21 mouse cellular contexts compared by ENCODE assay signal in genomic region chr3:154200422-154200828, GRCm38 (mm10).
DNase-seq lines count a peak whose midpoint lies in the region; ATAC-seq lines count a peak whose summit lies in the region.
"Had no signal": no experiment of that assay in that cellular context is flagged by ENCODE, and none has a peak within 500 bp of the region (broad histone marks: within the 10 kb centered on the region; RNA-seq: fewer than 3 reads in every experiment).

No protein-coding gene starts in this region.

- peak; percentile 51; the same call in 1 of the 2 replicates for ATAC-seq in neural tube, embryonic 14.5 days (ENCODE audit: low read depth)
- no peak for ATAC-seq in neural tube, embryonic 15.5 days (ENCODE audit: low FRiP score)
- peak; percentile 51 for ATAC-seq in hindbrain, embryonic 14.5 days (ENCODE audit: low FRiP score)
- ATAC-seq in midbrain, embryonic 11.5 days (ENCODE audit: low FRiP score), result no peak
- ATAC-seq in intestine, embryonic 15.5 days, result no peak
- ATAC-seq: lung, postnatal 0 days; midbrain, embryonic 13.5 days had no signal

- H3K27me3 ChIP-seq in neural tube, embryonic 14.5 days (ENCODE audit: control insufficient read depth, insufficient read depth, low read length), result no peaks in the 10 kb centered on the region
- H3K27me3 ChIP-seq in neural tube, embryonic 15.5 days (replicated peaks), result no peaks in the 10 kb centered on the region
- H3K27me3 ChIP-seq in hindbrain, embryonic 14.5 days (ENCODE audit: control insufficient read depth, insufficient read depth, low read length), result no peaks in the 10 kb centered on the region
- no peaks in the 10 kb centered on the region for H3K27me3 ChIP-seq in midbrain, embryonic 11.5 days (ENCODE audit: control insufficient read depth, insufficient read depth, low read length)
- no peaks in the 10 kb centered on the region for H3K27me3 ChIP-seq in intestine, embryonic 15.5 days (replicated peaks)
- H3K27me3 ChIP-seq: embryonic facial prominence, embryonic 15.5 days; liver, embryonic 15.5 days; midbrain, embryonic 13.5 days; neural tube, embryonic 13.5 days had no signal

- H3K4me3 ChIP-seq in neural tube, embryonic 14.5 days (ENCODE audit: low read depth, low read length), result no peak overlapping the region
- H3K4me3 ChIP-seq in neural tube, embryonic 15.5 days (replicated peaks), result no peak overlapping the region
- H3K4me3 ChIP-seq in hindbrain, embryonic 14.5 days (replicated peaks; ENCODE audit: low read length), result no peak overlapping the region
- no peak overlapping the region for H3K4me3 ChIP-seq in midbrain, embryonic 11.5 days (ENCODE audit: low read depth, low read length)
- H3K4me3 ChIP-seq in intestine, embryonic 15.5 days (replicated peaks), result no peak overlapping the region
- H3K4me3 ChIP-seq: embryonic facial prominence, embryonic 15.5 days; heart, embryonic 10.5 days; liver, embryonic 15.5 days; midbrain, embryonic 13.5 days; neural tube, embryonic 13.5 days had no signal

- H3K27ac ChIP-seq in neural tube, embryonic 14.5 days (ENCODE audit: low read depth, low read length), result no peak overlapping the region
- H3K27ac ChIP-seq in neural tube, embryonic 15.5 days (replicated peaks), result no peak overlapping the region
- peak overlapping the region; percentile 49; the same call in 1 of the 2 replicates for H3K27ac ChIP-seq in hindbrain, embryonic 14.5 days
- H3K27ac ChIP-seq in midbrain, embryonic 11.5 days (ENCODE audit: low read depth, low read length), result no peak overlapping the region
- no peak overlapping the region for H3K27ac ChIP-seq in intestine, embryonic 15.5 days
- H3K27ac ChIP-seq: embryonic facial prominence, embryonic 15.5 days; heart, embryonic 10.5 days; liver, embryonic 15.5 days; midbrain, embryonic 13.5 days; neural tube, embryonic 13.5 days had no signal

- 53% methylated on average over 8 of the region's 8 CpGs for WGBS in neural tube, embryonic 14.5 days
- 42% methylated on average over 8 of the region's 8 CpGs for WGBS in neural tube, embryonic 15.5 days
- 47% methylated on average over 8 of the region's 8 CpGs for WGBS in hindbrain, embryonic 14.5 days
- 85% methylated on average over 8 of the region's 8 CpGs for WGBS in midbrain, embryonic 11.5 days
- WGBS in intestine, embryonic 15.5 days, result 36% methylated on average over 8 of the region's 8 CpGs

- H3K9me3 ChIP-seq in neural tube, embryonic 14.5 days (ENCODE audit: control insufficient read depth, low read length), result no peaks in the 10 kb centered on the region
- no peaks in the 10 kb centered on the region for H3K9me3 ChIP-seq in neural tube, embryonic 15.5 days (replicated peaks)
- H3K9me3 ChIP-seq in hindbrain, embryonic 14.5 days (ENCODE audit: control insufficient read depth, low read length), result no peaks in the 10 kb centered on the region
- no peaks in the 10 kb centered on the region for H3K9me3 ChIP-seq in midbrain, embryonic 11.5 days (ENCODE audit: control insufficient read depth, low read length)
- no peaks in the 10 kb centered on the region for H3K9me3 ChIP-seq in intestine, embryonic 15.5 days
- H3K9me3 ChIP-seq: embryonic facial prominence, embryonic 15.5 days; heart, embryonic 10.5 days; liver, embryonic 15.5 days; midbrain, embryonic 13.5 days; neural tube, embryonic 13.5 days had no signal

- peak; percentile 20 for DNase-seq in embryo, embryonic 10 days (ENCODE audit: low spot score)
- no peak for DNase-seq in embryo, embryonic 9.5 days (ENCODE audit: extremely low spot score)
- peak; percentile 28 for DNase-seq in hindbrain, embryonic 14.5 days (ENCODE audit: low spot score)
- no peak for DNase-seq in kidney, adult 9 months
- DNase-seq in midbrain, embryonic 11.5 days (ENCODE audit: low spot score, missing footprints), result no peak
- DNase-seq: adrenal gland, postnatal 36 days; cerebellum, adult 2 months; heart, postnatal 10 days; kidney, adult 2 months; kidney, postnatal 14 days; thymus, postnatal 25 days had no signal

- H3K4me2 ChIP-seq in neural tube, embryonic 14.5 days (ENCODE audit: low read depth, low read length), result no peak overlapping the region
- H3K4me2 ChIP-seq in neural tube, embryonic 15.5 days, result no peak overlapping the region
- no peak overlapping the region for H3K4me2 ChIP-seq in hindbrain, embryonic 14.5 days (replicated peaks)
- no peak overlapping the region for H3K4me2 ChIP-seq in midbrain, embryonic 11.5 days
- no peak overlapping the region for H3K4me2 ChIP-seq in intestine, embryonic 15.5 days (replicated peaks)
- H3K4me2 ChIP-seq: embryonic facial prominence, embryonic 15.5 days; liver, embryonic 15.5 days; midbrain, embryonic 13.5 days; neural tube, embryonic 13.5 days had no signal

- no peaks in the 10 kb centered on the region for H3K4me1 ChIP-seq in neural tube, embryonic 14.5 days (ENCODE audit: control insufficient read depth, insufficient read depth, low read length)
- H3K4me1 ChIP-seq in neural tube, embryonic 15.5 days, result 0 out of 2 replicates have a peak, but pooled peaks cover 4% of the 10 kb centered on the region
- H3K4me1 ChIP-seq in hindbrain, embryonic 14.5 days (replicated peaks; ENCODE audit: control insufficient read depth, insufficient read depth, low read length), result peaks cover 5% of the 10 kb centered on the region; the same call in 1 of the 2 replicates
- 0 out of 2 replicates have a peak, but pooled peaks cover 2% of the 10 kb centered on the region for H3K4me1 ChIP-seq in midbrain, embryonic 11.5 days (ENCODE audit: control insufficient read depth, insufficient read depth, low read length)
- no peaks in the 10 kb centered on the region for H3K4me1 ChIP-seq in intestine, embryonic 15.5 days (replicated peaks)
- H3K4me1 ChIP-seq: heart, embryonic 10.5 days; midbrain, embryonic 13.5 days had no signal

- no peak overlapping the region for H3K9ac ChIP-seq in neural tube, embryonic 14.5 days (replicated peaks; ENCODE audit: low read depth, low read length)
- no peak overlapping the region for H3K9ac ChIP-seq in neural tube, embryonic 15.5 days (replicated peaks)
- H3K9ac ChIP-seq in hindbrain, embryonic 14.5 days, result no peak overlapping the region
- no peak overlapping the region for H3K9ac ChIP-seq in midbrain, embryonic 11.5 days (ENCODE audit: low read length)
- no peak overlapping the region for H3K9ac ChIP-seq in intestine, embryonic 15.5 days
- H3K9ac ChIP-seq: embryonic facial prominence, embryonic 15.5 days; liver, embryonic 15.5 days; midbrain, embryonic 13.5 days; neural tube, embryonic 13.5 days had no signal

- no peaks in the 10 kb centered on the region for H3K36me3 ChIP-seq in neural tube, embryonic 14.5 days (ENCODE audit: control insufficient read depth, insufficient read depth, low read length)
- H3K36me3 ChIP-seq in neural tube, embryonic 15.5 days, result no peaks in the 10 kb centered on the region
- H3K36me3 ChIP-seq in hindbrain, embryonic 14.5 days (replicated peaks; ENCODE audit: control insufficient read depth, insufficient read depth), result no peaks in the 10 kb centered on the region
- H3K36me3 ChIP-seq in midbrain, embryonic 11.5 days (ENCODE audit: control insufficient read depth, insufficient read depth, low read length), result no peaks in the 10 kb centered on the region
- H3K36me3 ChIP-seq in intestine, embryonic 15.5 days, result no peaks in the 10 kb centered on the region
- H3K36me3 ChIP-seq: embryonic facial prominence, embryonic 15.5 days; G1E; heart, embryonic 10.5 days; liver, embryonic 15.5 days; midbrain, embryonic 13.5 days; neural tube, embryonic 13.5 days had no signal

Comparison
In these comparisons a context has a peak if more than half of its experiments do, and no peak if none do; other contexts are left out.
1. DNase-seq: peak in embryo, embryonic 10 days (single experiment) and hindbrain, embryonic 14.5 days (single experiment); none in embryo, embryonic 9.5 days (single experiment), kidney, adult 9 months (single experiment) and midbrain, embryonic 11.5 days (single experiment).
2. ATAC-seq: peak in neural tube, embryonic 14.5 days (single experiment) and hindbrain, embryonic 14.5 days (single experiment); none in neural tube, embryonic 15.5 days (single experiment), midbrain, embryonic 11.5 days (single experiment) and intestine, embryonic 15.5 days (single experiment).